Mouse (Mus musculus): ENCODE data around the gene Scn8a.

DNA sequence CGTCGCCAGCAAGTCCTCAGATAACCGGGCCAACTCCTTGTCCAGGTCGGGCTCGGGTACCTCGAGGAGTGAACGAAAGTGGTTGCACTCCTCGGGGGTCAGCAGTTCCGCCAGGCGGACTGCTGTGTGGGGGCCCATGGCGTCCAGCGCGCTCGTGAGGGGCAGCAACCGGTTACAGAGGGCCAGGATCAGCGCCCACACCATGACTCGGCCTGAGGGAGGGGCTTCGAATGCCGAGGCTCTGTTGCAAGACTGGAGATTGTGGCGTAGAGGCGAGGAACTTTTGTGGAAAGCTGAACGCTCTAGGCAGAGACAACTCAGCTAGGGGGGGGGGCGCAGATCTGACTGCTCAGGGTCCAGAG, 177.5 kb downstream of the Scn8a start, which contains the start of gene Gm47841:
- no peak for TF ChIP-seq CTCF (IDR thresholded peaks at IDR 0.05; ENCODE audit: insufficient read depth, low read depth, low read length)
- no peak for TF ChIP-seq POLR2A (IDR thresholded peaks at IDR 0.05; ENCODE audit: insufficient read depth, low read depth, low read length)

Measured in olfactory bulb, adult 2 months (tissue).